Mouse (Mus musculus): Measurements from ENCODE around the gene Arid5b.

The Arid5b gene

DNA sequence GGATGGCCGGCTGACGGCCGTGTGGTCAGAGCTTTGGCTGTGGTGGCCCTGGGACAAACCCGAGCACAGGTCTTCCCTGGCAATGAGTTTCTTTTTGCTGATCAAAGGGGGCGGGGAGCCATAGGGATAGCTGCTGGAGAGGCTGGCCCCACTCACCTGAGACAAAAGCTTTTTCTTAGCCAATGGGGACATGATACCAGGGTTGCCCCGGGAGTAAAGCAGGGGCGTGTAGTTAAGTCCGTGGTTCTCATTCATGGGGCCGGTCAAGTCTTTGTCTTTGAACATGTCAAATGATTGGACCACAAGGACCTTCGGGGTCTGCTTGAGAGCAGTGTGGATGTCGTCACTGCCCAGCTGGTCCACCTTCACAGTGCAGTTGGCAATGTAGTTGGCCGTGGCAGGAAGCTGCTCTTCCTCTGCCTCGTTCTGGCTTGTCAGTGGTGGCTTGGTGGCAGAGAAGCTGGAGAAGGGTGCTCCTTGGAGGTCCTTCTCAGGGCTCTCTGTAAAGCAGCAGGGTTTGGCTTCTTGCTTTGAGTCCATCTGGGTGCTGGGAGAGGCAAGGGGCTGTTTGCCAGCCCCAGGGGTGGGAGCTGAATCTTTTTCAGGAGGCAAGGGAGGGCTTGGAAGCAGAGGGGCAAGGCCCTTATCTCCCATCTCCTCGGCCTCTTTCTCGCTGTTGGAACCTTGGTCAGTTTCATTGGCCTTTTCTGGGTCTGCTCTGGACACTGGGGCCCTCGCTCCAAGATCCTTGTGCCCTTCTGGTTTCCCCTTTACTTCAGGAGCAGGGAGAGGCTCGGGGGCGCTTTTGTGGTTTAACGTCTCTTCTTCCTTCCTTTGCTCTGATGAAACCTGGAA is 180.5 kb downstream of the Arid5b start:
- DNase-seq (ENCODE audit: extremely low read depth, insufficient read length, low spot score) = no peak

GRCm38 (mm10) chr10:68096395-68096794 is 182.1 kb downstream of the Arid5b start:
- no peak for DNase-seq (ENCODE audit: extremely low read depth, insufficient read length, low spot score)

- DNase-seq (ENCODE audit: extremely low read depth, insufficient read length, low spot score) = no peak
These were observed 183.4 kb downstream of the Arid5b start for GRCm38 (mm10) chr10:68095136-68095535.

DNA sequence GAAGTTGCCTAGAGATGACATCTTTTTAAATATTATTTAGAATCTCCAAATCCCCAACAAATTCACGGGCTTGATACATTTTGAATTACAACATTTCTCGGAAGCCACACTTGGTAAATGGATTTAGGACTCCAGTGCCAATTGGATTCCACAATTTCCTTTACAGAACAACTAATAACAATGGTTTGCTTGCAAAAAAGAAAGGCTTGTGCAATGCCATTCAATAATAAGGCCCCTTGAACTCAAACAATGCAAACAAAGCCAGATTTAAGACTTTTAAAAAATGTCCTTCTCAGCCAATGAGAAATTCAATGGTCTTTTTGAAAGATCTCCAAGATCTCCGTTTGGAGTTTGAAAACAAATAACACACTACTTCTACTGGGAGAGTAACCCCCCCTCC is 185.0 kb downstream of the Arid5b start:
- DNase-seq (ENCODE audit: extremely low read depth, insufficient read length, low spot score) = no peak

- no peak for DNase-seq (ENCODE audit: extremely low read depth, insufficient read length, low spot score)
These were observed 186.7 kb downstream of the Arid5b start for GRCm38 (mm10) chr10:68091840-68092239.

DNA sequence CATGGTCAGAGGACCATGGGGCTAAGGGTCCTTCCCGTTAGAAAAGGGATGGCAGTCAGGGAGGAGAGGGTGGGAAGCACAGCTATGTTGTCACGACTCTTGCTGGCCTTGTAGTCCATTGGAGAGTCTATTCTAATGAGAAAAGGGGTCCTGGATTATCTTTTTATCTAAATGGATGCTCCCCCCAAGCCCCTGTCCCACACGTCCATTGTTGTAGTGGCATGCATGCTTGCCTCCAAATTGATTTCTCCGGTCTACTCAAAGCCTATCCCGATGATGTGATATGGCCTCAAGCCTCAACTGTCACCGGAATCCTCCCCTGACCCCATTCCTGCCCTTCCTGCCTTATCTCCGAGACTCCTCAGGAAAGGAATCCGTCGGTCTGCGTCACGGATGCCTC is 187.5 kb downstream of the Arid5b start:
- no peak for DNase-seq (ENCODE audit: extremely low read depth, insufficient read length, low spot score)

- DNase-seq (ENCODE audit: extremely low read depth, insufficient read length, low spot score) = no peak
These were observed 188.0 kb downstream of the Arid5b start for GRCm38 (mm10) chr10:68090544-68090943.

- DNase-seq (ENCODE audit: extremely low read depth, insufficient read length, low spot score) = peak; percentile 53
These were observed 188.4 kb downstream of the Arid5b start for GRCm38 (mm10) chr10:68090197-68090535.

- DNase-seq (ENCODE audit: extremely low read depth, insufficient read length, low spot score) = no peak
These were observed 188.9 kb downstream of the Arid5b start for GRCm38 (mm10) chr10:68089435-68090196.

DNA sequence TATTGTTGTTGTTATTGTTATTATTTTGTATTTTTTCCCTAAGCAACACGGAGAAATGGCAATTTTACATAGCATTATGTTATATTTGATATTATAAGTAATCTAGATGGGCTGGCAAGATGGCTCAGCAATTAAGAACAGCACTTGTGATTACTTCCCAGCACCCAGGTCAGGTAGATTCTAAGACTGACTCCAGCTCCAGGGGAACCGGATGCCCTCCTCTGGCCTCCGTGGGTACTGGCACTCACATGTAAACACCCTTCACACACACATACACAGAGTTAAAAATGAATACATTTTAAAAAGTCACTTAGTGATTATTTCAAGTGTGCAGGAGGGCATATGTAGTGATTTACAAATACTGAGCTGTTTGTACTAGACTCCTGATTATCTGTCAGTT is 190.8 kb downstream of the Arid5b start:
- DNase-seq (ENCODE audit: extremely low read depth, insufficient read length, low spot score) = no peak

GRCm38 (mm10) chr10:68086973-68087372 is 191.6 kb downstream of the Arid5b start:
- DNase-seq (ENCODE audit: extremely low read depth, insufficient read length, low spot score) = no peak

- no peak for DNase-seq (ENCODE audit: extremely low read depth, insufficient read length, low spot score)
These were observed 193.0 kb downstream of the Arid5b start for GRCm38 (mm10) chr10:68085574-68085973.

GRCm38 (mm10) chr10:68081712-68082111 is 196.8 kb downstream of the Arid5b start:
- no peak for DNase-seq (ENCODE audit: extremely low read depth, insufficient read length, low spot score)

DNA sequence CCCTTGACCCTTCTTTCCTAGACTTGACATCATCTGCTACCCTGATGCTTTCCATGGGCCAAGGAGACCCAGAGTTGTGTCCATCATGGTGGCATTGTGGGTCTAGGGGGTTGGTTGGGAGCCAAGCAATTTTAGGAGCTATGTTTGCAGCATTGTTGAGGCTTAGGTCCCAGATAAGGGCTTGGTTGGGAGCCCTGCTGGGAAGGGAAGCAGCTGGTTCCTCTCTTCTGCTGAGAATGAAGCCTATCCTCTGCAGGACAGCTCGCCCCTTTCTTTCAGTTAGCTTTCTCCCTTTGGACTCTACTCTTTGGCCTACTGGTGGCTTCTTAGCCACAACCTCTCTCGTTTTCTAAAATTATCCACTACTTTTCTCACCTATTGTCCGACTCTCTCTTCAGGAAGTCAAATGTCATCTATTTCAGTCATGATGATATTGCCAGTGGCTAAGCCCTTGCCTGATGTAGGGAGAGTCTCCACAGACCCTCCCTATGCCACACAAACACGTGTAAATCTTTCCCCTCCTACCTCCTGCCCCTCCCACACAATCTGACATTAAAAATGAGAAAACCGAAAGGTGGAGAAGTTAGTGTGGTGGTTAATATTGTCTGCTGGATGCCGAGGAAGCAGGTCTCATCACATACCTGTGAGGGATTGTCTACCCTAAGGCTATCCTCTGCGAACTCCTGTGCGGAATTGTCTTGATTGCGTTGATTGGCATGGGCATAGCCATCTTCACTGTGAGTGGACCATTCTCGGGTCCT is 198.4 kb downstream of the Arid5b start:
- no peak for DNase-seq (ENCODE audit: extremely low read depth, insufficient read length, low spot score)

- DNase-seq (ENCODE audit: extremely low read depth, insufficient read length, low spot score) = no peak
These were observed 199.8 kb downstream of the Arid5b start for GRCm38 (mm10) chr10:68078708-68079107.

- no peak for DNase-seq (ENCODE audit: extremely low read depth, insufficient read length, low spot score)
These were observed 203.4 kb downstream of the Arid5b start for GRCm38 (mm10) chr10:68075181-68075580.

GRCm38 (mm10) chr10:68074291-68074690 is 204.2 kb downstream of the Arid5b start:
- DNase-seq (ENCODE audit: extremely low read depth, insufficient read length, low spot score) = no peak

DNA sequence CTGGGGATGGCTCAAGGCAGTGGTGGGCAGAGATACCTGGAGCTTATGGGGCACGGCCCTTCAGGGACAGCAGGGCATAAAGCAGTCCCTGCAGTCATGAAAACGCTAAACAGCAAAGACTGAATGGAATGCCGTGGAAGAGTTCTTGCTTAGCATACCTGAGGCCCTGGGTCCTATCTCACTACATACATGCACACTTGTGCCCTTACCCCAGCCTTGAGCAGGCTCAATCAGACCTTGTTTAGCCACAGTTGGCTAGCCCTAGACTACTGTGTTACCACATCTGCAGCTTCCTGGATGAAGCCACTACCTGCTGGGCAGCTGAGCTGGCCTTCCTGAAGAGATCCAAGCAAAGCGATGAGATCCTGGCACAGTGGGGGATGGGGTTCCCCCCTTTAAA is 205.9 kb downstream of the Arid5b start:
- DNase-seq (ENCODE audit: extremely low read depth, insufficient read length, low spot score) = no peak

DNA sequence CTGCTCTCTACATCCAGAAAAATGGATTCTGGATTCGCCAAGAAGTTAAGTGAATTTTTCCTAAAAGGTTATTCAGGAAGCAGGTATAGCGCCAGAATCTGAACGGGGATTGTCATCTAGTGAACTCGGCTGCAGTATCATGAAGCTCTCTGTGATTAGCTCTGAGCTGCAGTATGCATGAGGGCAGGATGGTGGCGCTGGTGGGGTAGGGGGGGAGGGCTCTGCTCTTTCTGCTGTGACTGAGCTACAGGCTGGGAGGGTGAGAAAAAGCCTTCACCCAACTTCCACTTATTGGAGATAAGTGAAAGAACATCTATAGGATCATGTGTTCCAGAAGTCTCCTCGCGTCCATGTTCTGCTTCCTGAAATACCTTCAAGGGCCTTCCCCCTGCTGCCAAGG is 207.5 kb downstream of the Arid5b start:
- DNase-seq (ENCODE audit: extremely low read depth, insufficient read length, low spot score) = no peak

DNA sequence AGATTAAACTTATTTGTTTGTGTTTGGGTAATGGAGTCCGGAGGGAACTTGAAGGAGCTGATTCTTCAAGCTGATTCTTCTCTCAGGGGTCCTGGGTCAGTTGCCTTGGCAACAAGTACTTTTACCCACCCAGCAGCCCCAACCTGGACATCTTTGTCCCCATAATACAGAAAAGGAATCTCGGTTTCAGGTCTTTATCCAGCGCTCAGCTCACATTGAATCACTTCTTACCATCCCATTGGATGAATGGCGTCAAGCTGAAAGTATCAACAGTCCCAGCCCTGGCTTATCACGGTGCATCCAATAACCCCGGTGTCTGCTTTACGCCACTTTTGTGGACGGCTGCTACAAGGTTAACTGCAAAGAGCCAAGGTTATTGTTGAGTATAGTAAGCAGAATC is 210.1 kb downstream of the Arid5b start:
- no peak for DNase-seq (ENCODE audit: extremely low read depth, insufficient read length, low spot score)

GRCm38 (mm10) chr10:68067961-68068360 is 210.6 kb downstream of the Arid5b start:
- no peak for DNase-seq (ENCODE audit: extremely low read depth, insufficient read length, low spot score)
